Mouse (Mus musculus) lung, postnatal 0 days (tissue): Measurements from ENCODE around the gene Fktn.

Source experiments
- CTCF ChIP-seq: IDR thresholded peaks from 2 replicates; pipeline ENCODE4 v1.5.1; 2016; ENCODE audit warnings: antibody characterized with exemption, mild to moderate bottlenecking
- EP300 ChIP-seq: IDR thresholded peaks from 2 replicates; pipeline ENCODE4 v1.6.1; 2016; ENCODE audit warnings: antibody characterized with exemption, mild to moderate bottlenecking, control low read depth

- TF ChIP-seq CTCF (no peak), EP300 (no peak)
Measured at GRCm38 (mm10) chr4:53714051-53714814, 435 bp downstream of the Fktn start.
